Mouse (Mus musculus) intestine, postnatal 0 days (tissue): Measurements from ENCODE around the gene 1700001P01Rik. TPM values are rescaled to one million over a fixed set of nuclear protein-coding genes. Genes with fewer than 3 reads are reported as not detected.

Experiments used
- ATAC-seq: fragments of 200-750 bp; cut with Nextera tagmentation; 2 replicates; pipeline ENCODE4 v1.8.0; 2017; ENCODE audit warnings: mild to moderate bottlenecking, moderate TSS enrichment, moderate library complexity
- H3K27ac ChIP-seq: fragments of 300-500 bp; sonication (generic); 2 replicates; pipeline ENCODE4 v1.5.1; 2014; ENCODE audit warnings: mild to moderate bottlenecking, low read depth, low read length, moderate library complexity
- H3K27me3 ChIP-seq: fragments of 300-500 bp; sonication (generic); replicated peaks from 2 replicates; pipeline ENCODE4 v1.6.1; 2014; ENCODE audit warnings: low read length, mixed read lengths; ENCODE audit not compliant: control insufficient read depth, insufficient read depth
- H3K36me3 ChIP-seq: fragments of 300-500 bp; sonication (generic); 2 replicates; pipeline ENCODE4 v1.6.1; 2014; ENCODE audit warnings: mild to moderate bottlenecking, moderate library complexity; ENCODE audit not compliant: control insufficient read depth, insufficient read depth
- H3K4me1 ChIP-seq: fragments of 300-500 bp; sonication (generic); replicated peaks from 2 replicates; pipeline ENCODE4 v1.6.1; 2014; ENCODE audit warnings: antibody characterized with exemption, low read length, mixed read lengths; ENCODE audit not compliant: control insufficient read depth, insufficient read depth
- H3K4me2 ChIP-seq: fragments of 300-500 bp; sonication (generic); replicated peaks from 2 replicates; pipeline ENCODE4 v1.6.1; 2014; ENCODE audit warnings: low read depth, mild to moderate bottlenecking, moderate library complexity
- H3K4me3 ChIP-seq: fragments of 300-500 bp; sonication (generic); 2 replicates; pipeline ENCODE4 v1.5.1; 2014; ENCODE audit warnings: low read depth, low read length
- H3K9ac ChIP-seq: fragments of 300-500 bp; sonication (generic); 2 replicates; pipeline ENCODE4 v1.6.1; 2014; ENCODE audit warnings: mild to moderate bottlenecking, low read depth, low read length
- H3K9me3 ChIP-seq: fragments of 300-500 bp; sonication (generic); 2 replicates; pipeline ENCODE4 v1.6.1; 2016; ENCODE audit warnings: mixed run types; ENCODE audit not compliant: control insufficient read depth
- CTCF ChIP-seq: sonication (generic); IDR thresholded peaks from 2 replicates; pipeline ENCODE4 v1.5.1; 2016; ENCODE audit warnings: low read depth, mild to moderate bottlenecking, control low read depth, antibody characterized with exemption, moderate library complexity
- WGBS: fragments of 180-500 bp; shearing (Covaris S2); extraction: QIAGEN DNeasy Blood & Tissue Kit; methylation state at CpG from one replicate; pipeline ENCODE4 v1.1.7; 2014; 5-methylcytosine and 5-hydroxymethylcytosine counted together
- polyA plus RNA-seq: library from polyadenylated mRNA; unstranded; fragments of >200 nt; fragmentation: Nextera tagmentation; extraction: Ambion mirVana; gene quantifications from 2 replicates; pipeline ENCODE4 v1.2.1, GENCODE M21; 2015

Gene 1700001P01Rik
- polyA plus RNA-seq, 1 experiment from 2014 or later = not detected

DNA sequence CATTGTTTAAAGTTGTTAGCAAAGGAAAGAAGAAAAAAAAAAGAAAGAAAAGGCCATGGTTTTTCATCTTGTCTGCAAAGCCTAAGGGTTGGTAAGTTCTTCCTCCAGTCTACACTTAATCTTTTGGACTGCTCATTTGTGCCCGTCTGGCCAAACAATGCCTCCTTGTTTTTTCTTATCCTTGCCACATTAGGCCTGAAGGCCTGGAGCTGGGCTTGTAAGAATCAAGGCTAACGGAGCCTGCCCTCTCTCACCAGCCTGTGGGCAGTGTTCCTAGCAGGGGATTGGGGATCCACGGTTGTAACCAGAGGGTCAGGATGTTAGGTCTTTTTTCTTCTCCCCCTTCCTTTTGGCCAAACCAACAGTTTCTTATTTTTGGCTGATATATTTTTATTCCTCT lies 35.3 kb upstream of the 1700001P01Rik start:
- TF ChIP-seq CTCF = no peak
- Histone ChIP-seq H3K36me3 (peaks cover 46% of the 10 kb centered on the region), H3K27ac (peak overlapping the region; percentile 92), H3K4me1 (peaks cover 59% of the 10 kb centered on the region), H3K9ac (peak overlapping the region; percentile 37; the same call in 1 of the 2 replicates), H3K4me2 (peak overlapping the region; percentile 24; the same call in 1 of the 2 replicates), H3K27me3 (no peaks in the 10 kb centered on the region), H3K9me3 (no peaks in the 10 kb centered on the region), H3K4me3 (no peak overlapping the region)
- ATAC-seq = no peak
- WGBS = 34% methylated on average over 3 of the region's 3 CpGs

DNA sequence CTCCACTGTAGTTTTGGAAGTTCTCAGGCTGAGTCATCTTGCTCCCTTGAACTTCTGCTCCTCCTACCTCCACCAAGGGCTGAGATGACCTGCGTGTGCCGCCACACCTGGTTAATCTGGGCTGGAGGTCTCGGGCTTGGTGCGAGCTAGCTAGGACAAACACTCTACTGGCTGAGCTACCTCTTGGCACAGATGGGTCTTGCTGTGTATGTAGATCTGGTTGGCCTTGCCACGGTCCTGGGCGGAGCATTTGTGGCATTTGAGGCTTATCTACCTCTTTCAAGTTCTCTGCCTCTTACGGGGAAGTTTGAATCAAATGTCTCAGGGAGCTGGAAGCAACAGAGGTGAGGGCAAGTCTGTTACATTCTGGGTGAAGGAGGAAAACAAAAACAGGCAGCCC lies 34.6 kb upstream of the 1700001P01Rik start:
- H3K27ac ChIP-seq = peak overlapping the region; percentile 62
- H3K9me3 ChIP-seq = no peaks in the 10 kb centered on the region
- peaks cover 40% of the 10 kb centered on the region for H3K36me3 ChIP-seq
- H3K4me1 ChIP-seq = peaks cover 61% of the 10 kb centered on the region
- 0 out of 2 replicates have a peak overlapping the region, but pooled peaks have one; percentile 24 for H3K4me2 ChIP-seq
- ATAC-seq = no peak
- no peak for TF ChIP-seq CTCF
- 41% methylated on average over 7 of the region's 7 CpGs for WGBS
- no peaks in the 10 kb centered on the region for H3K27me3 ChIP-seq
- no peak overlapping the region for H3K4me3 ChIP-seq
- H3K9ac ChIP-seq = peak overlapping the region; percentile 37; the same call in 1 of the 2 replicates

DNA sequence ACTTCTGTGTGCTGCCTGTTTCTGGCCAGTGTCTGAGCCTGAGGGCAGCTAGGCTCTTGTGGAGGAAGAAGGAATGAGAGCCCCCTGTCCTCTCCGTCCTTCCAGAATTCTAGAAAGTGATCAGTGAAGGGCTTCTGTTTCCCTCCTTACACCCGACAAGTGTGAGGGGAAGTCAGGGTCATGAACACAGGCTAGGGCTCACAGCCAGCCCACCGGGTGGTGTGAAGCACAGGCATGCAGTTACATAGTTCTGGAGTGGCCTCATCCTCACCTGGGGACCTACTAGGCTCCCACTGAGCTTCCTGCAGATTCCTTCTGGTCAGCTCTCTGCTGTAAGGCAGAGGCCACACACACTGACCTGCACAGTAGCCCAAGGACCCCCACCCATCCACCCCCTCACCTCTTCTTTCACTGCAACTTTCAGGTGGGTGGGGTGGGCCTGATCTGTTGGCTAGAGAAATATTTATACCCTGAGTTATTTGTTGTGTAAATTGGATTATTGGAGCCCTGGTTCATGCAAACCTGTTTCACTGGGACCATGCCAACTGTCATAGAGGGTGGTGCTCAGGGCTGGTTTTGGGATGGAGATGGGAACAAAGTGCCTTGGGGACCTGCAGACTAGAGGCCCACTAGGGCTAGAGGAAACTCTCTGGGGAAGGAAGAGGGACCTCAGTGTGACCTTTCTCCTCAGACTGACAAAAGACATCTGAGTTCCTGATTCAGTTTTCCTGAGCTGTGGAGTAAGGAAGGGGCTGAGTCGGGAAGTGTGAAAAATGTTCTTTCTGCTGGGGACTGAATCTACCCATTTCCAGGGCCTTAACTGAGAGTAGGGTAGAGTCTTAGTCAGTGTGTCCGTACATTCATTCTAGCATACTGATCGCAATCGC lies 33.8 kb upstream of the 1700001P01Rik start:
- Histone ChIP-seq H3K27me3 (no peaks in the 10 kb centered on the region), H3K4me3 (no peak overlapping the region), H3K27ac (peak overlapping the region; percentile 58), H3K4me2 (0 out of 2 replicates have a peak overlapping the region, but pooled peaks have one; percentile 24), H3K4me1 (peaks cover 60% of the 10 kb centered on the region), H3K9me3 (no peaks in the 10 kb centered on the region), H3K9ac (no peak overlapping the region), H3K36me3 (peaks cover 31% of the 10 kb centered on the region)
- ATAC-seq = no peak
- 49% methylated on average over 7 of the region's 7 CpGs for WGBS
- no peak for TF ChIP-seq CTCF

DNA sequence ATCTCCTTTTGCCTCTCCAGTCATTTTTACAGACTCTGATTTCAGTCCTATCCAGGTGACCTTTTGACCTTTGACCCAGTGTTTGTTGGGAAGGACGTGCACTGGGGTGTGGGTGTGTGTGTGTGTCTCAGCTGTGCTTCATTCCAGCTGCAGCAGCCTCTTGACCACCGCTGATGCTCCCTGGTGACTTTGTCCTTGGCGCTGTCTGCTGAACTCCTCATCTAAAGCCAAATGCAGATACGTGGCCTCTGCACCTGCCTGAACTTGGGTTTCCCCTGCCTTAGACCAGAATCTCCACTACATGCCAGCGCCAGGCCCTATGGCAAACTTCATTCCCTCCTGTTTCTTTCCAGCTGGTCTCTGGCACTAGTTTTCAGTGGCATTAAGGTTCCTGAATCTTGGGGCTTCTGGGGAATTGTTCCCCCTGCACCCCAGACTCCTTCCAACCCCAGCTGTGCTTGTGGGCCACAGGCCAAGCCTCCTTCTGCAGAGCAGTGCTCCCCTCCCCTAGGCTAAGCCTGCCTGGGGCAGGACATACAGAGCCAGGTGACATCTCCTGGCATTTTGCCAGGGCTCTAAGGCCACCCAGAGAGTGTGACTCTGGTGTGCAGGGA lies 33.0 kb upstream of the 1700001P01Rik start:
- no peak for TF ChIP-seq CTCF

DNA sequence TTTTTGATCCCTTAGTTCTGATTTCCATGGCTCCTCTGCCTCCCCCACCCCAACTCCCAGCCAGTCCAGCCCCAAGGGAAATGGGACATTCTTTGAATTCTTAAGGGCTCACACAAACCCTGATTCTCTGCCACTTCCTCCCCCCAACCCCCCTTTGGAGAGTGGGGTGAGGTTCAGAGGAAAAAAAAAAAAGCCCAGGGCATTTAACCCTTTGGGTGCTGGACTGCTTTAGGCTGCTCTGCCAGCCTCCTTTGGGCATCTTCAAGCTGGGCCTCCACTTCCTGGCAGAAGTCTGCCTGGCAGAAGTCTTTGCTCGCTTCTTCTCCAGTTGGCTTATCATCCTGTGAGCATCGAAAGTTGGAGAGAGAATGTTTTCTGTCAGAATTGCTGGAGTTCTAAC lies 32.4 kb upstream of the 1700001P01Rik start:
- no peak overlapping the region for H3K4me3 ChIP-seq
- no peak for TF ChIP-seq CTCF
- H3K27ac ChIP-seq = peak overlapping the region; percentile 58
- peak overlapping the region; percentile 13; the same call in 1 of the 2 replicates for H3K4me2 ChIP-seq
- no peaks in the 10 kb centered on the region for H3K9me3 ChIP-seq
- WGBS = 36% methylated on average over 2 of the region's 2 CpGs
- no peaks in the 10 kb centered on the region for H3K27me3 ChIP-seq
- peaks cover 51% of the 10 kb centered on the region for H3K4me1 ChIP-seq
- H3K9ac ChIP-seq = no peak overlapping the region
- no peak for ATAC-seq
- peaks cover 18% of the 10 kb centered on the region for H3K36me3 ChIP-seq

More for the DNA sequence above, 33.0 kb upstream of the 1700001P01Rik start:
- no peak for ATAC-seq
- Histone ChIP-seq H3K27ac (peak overlapping the region; percentile 58), H3K9ac (no peak overlapping the region), H3K9me3 (no peaks in the 10 kb centered on the region), H3K4me1 (peaks cover 57% of the 10 kb centered on the region), H3K4me3 (no peak overlapping the region), H3K4me2 (no peak overlapping the region), H3K36me3 (peaks cover 25% of the 10 kb centered on the region), H3K27me3 (no peaks in the 10 kb centered on the region)
- WGBS = 30% methylated on average over 5 of the region's 5 CpGs

DNA sequence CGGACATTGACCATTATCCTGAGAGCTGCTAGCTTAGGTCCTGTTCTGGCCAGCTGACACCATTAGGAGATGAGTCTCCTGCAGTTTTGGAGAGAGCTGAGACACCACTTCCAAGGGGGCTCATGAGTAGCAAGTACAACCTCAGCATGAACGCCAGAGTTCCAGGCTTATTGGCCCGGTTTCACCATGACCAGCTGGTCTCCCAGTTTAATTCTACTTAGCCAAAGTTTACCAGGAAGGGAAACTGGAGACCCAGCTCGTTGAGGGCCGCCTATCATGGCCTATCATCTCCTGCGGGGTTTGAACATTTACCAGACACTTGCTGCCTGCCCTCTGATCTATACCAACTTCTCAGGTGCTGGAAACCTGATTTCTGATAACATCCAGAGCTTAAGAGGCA lies 31.9 kb upstream of the 1700001P01Rik start:
- no peak for TF ChIP-seq CTCF
- Histone ChIP-seq H3K27me3 (no peaks in the 10 kb centered on the region), H3K27ac (peak overlapping the region; percentile 58), H3K36me3 (peaks cover 18% of the 10 kb centered on the region), H3K4me1 (peaks cover 47% of the 10 kb centered on the region), H3K9ac (no peak overlapping the region), H3K4me3 (no peak overlapping the region), H3K4me2 (peak overlapping the region; percentile 13; the same call in 1 of the 2 replicates), H3K9me3 (no peaks in the 10 kb centered on the region)
- ATAC-seq = no peak
- 15% methylated on average over 6 of the region's 6 CpGs for WGBS
